Mouse (Mus musculus) lung, postnatal 0 days (tissue): Measurements from ENCODE around the gene 4933409G03Rik.

Experiments
- CTCF ChIP-seq: IDR thresholded peaks from 2 replicates; pipeline ENCODE4 v1.5.1; 2016; ENCODE audit warnings: antibody characterized with exemption, mild to moderate bottlenecking
- EP300 ChIP-seq: IDR thresholded peaks from 2 replicates; pipeline ENCODE4 v1.6.1; 2016; ENCODE audit warnings: antibody characterized with exemption, mild to moderate bottlenecking, control low read depth

- TF ChIP-seq EP300: no peak
- TF ChIP-seq CTCF: no peak
Observed at GRCm38 (mm10) chr2:68568361-68568760, 13.9 kb upstream of the 4933409G03Rik start.
